Mouse (Mus musculus) testis, postnatal 10 days (tissue): ENCODE data around the gene Stn1.

Experiments used
- DNase-seq: peaks from one replicate; pipeline ENCODE4 v3.0.0; 2021; ENCODE audit warnings: low spot score

Stn1 gene

GRCm38 (mm10) chr19:47510135-47510472 lies 27.2 kb downstream of the Stn1 start:
- no peak for DNase-seq

- no peak for DNase-seq
Measured at GRCm38 (mm10) chr19:47508771-47509281, 28.5 kb downstream of the Stn1 start.

- DNase-seq, result no peak
Measured at GRCm38 (mm10) chr19:47508191-47508590, 29.1 kb downstream of the Stn1 start.

GRCm38 (mm10) chr19:47507128-47508121 lies 29.9 kb downstream of the Stn1 start:
- DNase-seq, result peak; percentile 78

- no peak for DNase-seq
Measured at GRCm38 (mm10) chr19:47503625-47504024, 33.7 kb downstream of the Stn1 start.

GRCm38 (mm10) chr19:47502563-47502962 lies 34.7 kb downstream of the Stn1 start:
- no peak for DNase-seq

GRCm38 (mm10) chr19:47500389-47501011 lies 36.8 kb downstream of the Stn1 start:
- DNase-seq, result no peak

- no peak for DNase-seq
Measured at GRCm38 (mm10) chr19:47499841-47500240, 37.5 kb downstream of the Stn1 start.

- DNase-seq, result no peak
Measured at GRCm38 (mm10) chr19:47498942-47499341, 38.4 kb downstream of the Stn1 start.

- DNase-seq, result no peak
Measured at GRCm38 (mm10) chr19:47497736-47498135, 39.6 kb downstream of the Stn1 start.

- no peak for DNase-seq
Measured at GRCm38 (mm10) chr19:47497313-47497712, 40.0 kb downstream of the Stn1 start.

GRCm38 (mm10) chr19:47493017-47493997 lies 44.0 kb downstream of the Stn1 start:
- no peak for DNase-seq

GRCm38 (mm10) chr19:47492422-47492821 lies 44.9 kb downstream of the Stn1 start:
- DNase-seq, result no peak

- DNase-seq, result no peak
Measured at GRCm38 (mm10) chr19:47491853-47492252, 45.5 kb downstream of the Stn1 start.

- DNase-seq, result no peak
Measured at GRCm38 (mm10) chr19:47489233-47489632, 48.1 kb downstream of the Stn1 start.

- peak; percentile 69 for DNase-seq
Measured at GRCm38 (mm10) chr19:47488250-47488649, 49.1 kb downstream of the Stn1 start.

GRCm38 (mm10) chr19:47487572-47487971 lies 49.7 kb downstream of the Stn1 start:
- no peak for DNase-seq

GRCm38 (mm10) chr19:47485997-47486566 lies 51.2 kb downstream of the Stn1 start:
- no peak for DNase-seq

GRCm38 (mm10) chr19:47484110-47484509 lies 53.2 kb downstream of the Stn1 start:
- DNase-seq, result no peak

GRCm38 (mm10) chr19:47483346-47483745 lies 54.0 kb downstream of the Stn1 start:
- no peak for DNase-seq

GRCm38 (mm10) chr19:47473453-47473852 lies 63.9 kb downstream of the Stn1 start:
- no peak for DNase-seq
